Mouse (Mus musculus) MEL (cell line): ENCODE measurements around the gene Slc26a10. TPM values are rescaled to one million over a fixed set of nuclear protein-coding genes. Genes with fewer than 3 reads are reported as not detected.

Experiments
- DNase-seq: peaks from one replicate; pipeline ENCODE4 v3.0.0; 2011; ENCODE audit warnings: low read depth, low spot score
- H3K27ac ChIP-seq: 2 replicates; pipeline ENCODE4 v1.5.1; 2012; ENCODE audit warnings: low read depth, mild to moderate bottlenecking, control low read depth, low read length, moderate library complexity; ENCODE audit not compliant: control insufficient read depth
- H3K27me3 ChIP-seq, 2 experiments: fragments of 150-350 bp in 1 of 2; sonication (generic) in 1 of 2; 2 replicates each; pipeline ENCODE4 v1.6.1; 2012; ENCODE audit warnings: low read length in 2 of 2, mild to moderate bottlenecking in 2 of 2, improper control_type of control experiment in 1 of 2, moderate library complexity in 1 of 2; ENCODE audit not compliant: insufficient read depth in 2 of 2, control insufficient read depth in 1 of 2
- H3K36me3 ChIP-seq, 2 experiments: 2 replicates each; pipeline ENCODE4 v1.6.1; 2012 to 2014; ENCODE audit warnings: low read length in 2 of 2, improper control_type of control experiment in 1 of 2, inconsistent platforms in 1 of 2, mild to moderate bottlenecking in 1 of 2; ENCODE audit not compliant: insufficient read depth in 2 of 2, control insufficient read depth in 1 of 2
- H3K4me1 ChIP-seq, 2 experiments: fragments of 150-350 bp in 1 of 2; sonication (generic) in 1 of 2; 2 replicates each; pipeline ENCODE4 v1.6.1; 2012; ENCODE audit warnings: low read length in 2 of 2, improper control_type of control experiment in 1 of 2, mild to moderate bottlenecking in 1 of 2; ENCODE audit not compliant: insufficient read depth in 2 of 2, control insufficient read depth in 1 of 2
- H3K4me3 ChIP-seq, 2 experiments: fragments of 150-350 bp in 1 of 2; sonication (generic) in 1 of 2; 2 replicates each; pipeline ENCODE4 v1.5.1; 2012; ENCODE audit warnings: low read depth in 2 of 2, low read length in 2 of 2, mild to moderate bottlenecking in 2 of 2, moderate library complexity in 2 of 2, control low read depth in 1 of 2, improper control_type of control experiment in 1 of 2; ENCODE audit not compliant: control insufficient read depth in 1 of 2, insufficient read depth in 1 of 2
- H3K79me2 ChIP-seq: 2 replicates; pipeline ENCODE4 v1.6.1; 2012; ENCODE audit warnings: mild to moderate bottlenecking, low read length, moderate library complexity; ENCODE audit not compliant: control insufficient read depth, poor library complexity, insufficient read depth
- H3K9ac ChIP-seq: 2 replicates; pipeline ENCODE4 v1.6.1; 2012; ENCODE audit warnings: low read depth, mild to moderate bottlenecking, control low read depth, low read length, moderate library complexity; ENCODE audit not compliant: control insufficient read depth, poor library complexity, severe bottlenecking
- H3K9me3 ChIP-seq: fragments of 150-350 bp; sonication (generic); replicated peaks from 2 replicates; pipeline ENCODE4 v1.6.1; 2012; ENCODE audit warnings: mild to moderate bottlenecking, low read length, improper control_type of control experiment, moderate library complexity; ENCODE audit not compliant: insufficient read depth
- BHLHE40 ChIP-seq: IDR thresholded peaks from 2 replicates; pipeline ENCODE4 v1.6.1; 2012; ENCODE audit warnings: low read depth, mild to moderate bottlenecking, inconsistent platforms, low read length, improper control_type of control experiment, borderline replicate concordance
- CTCF ChIP-seq, 3 experiments: IDR thresholded peaks in 2 of 3; conservative IDR thresholded peaks in 1 of 3; 2 replicates each; pipeline ENCODE4 v1.5.1; 2011 to 2012; ENCODE audit warnings: low read length in 3 of 3, low read depth in 2 of 3, mild to moderate bottlenecking in 2 of 3, improper control_type of control experiment in 1 of 3, inconsistent platforms in 1 of 3, mixed read lengths in 1 of 3, moderate library complexity in 1 of 3; ENCODE audit not compliant: control insufficient read depth in 1 of 3, insufficient read depth in 1 of 3, poor library complexity in 1 of 3, severe bottlenecking in 1 of 3
- EP300 ChIP-seq, 2 experiments: IDR thresholded peaks; 2 replicates each; pipeline ENCODE4 v1.6.1; 2011; ENCODE audit warnings: improper control_type of control experiment in 2 of 2, low read length in 2 of 2, low read depth in 1 of 2, mild to moderate bottlenecking in 1 of 2
- GABPA ChIP-seq: IDR thresholded peaks from 2 replicates; pipeline ENCODE4 v1.6.1; 2012; ENCODE audit warnings: low read depth, mild to moderate bottlenecking, inconsistent platforms, low read length, improper control_type of control experiment, moderate library complexity
- HCFC1 ChIP-seq: IDR thresholded peaks from 2 replicates; pipeline ENCODE4 v1.6.1; 2012; ENCODE audit warnings: low read depth, mild to moderate bottlenecking, inconsistent platforms, low read length, improper control_type of control experiment, moderate library complexity
- JUND ChIP-seq: IDR thresholded peaks from 2 replicates; pipeline ENCODE4 v1.6.1; 2011; ENCODE audit warnings: low read depth, mild to moderate bottlenecking, improper control_type of control experiment, low read length
- MAZ ChIP-seq: IDR thresholded peaks from 2 replicates; pipeline ENCODE4 v1.6.1; 2012; ENCODE audit warnings: low read depth, mild to moderate bottlenecking, inconsistent platforms, low read length, improper control_type of control experiment
- MEF2A ChIP-seq: IDR thresholded peaks from 2 replicates; pipeline ENCODE4 v1.6.1; 2014; ENCODE audit warnings: low read depth, mild to moderate bottlenecking, inconsistent platforms, low read length, improper control_type of control experiment; ENCODE audit not compliant: poor library complexity, insufficient replicate concordance, severe bottlenecking; ENCODE audit errors: extremely low read depth
- MXI1 ChIP-seq: IDR thresholded peaks from 2 replicates; pipeline ENCODE4 v1.6.1; 2011; ENCODE audit warnings: mild to moderate bottlenecking, low read depth, low read length, improper control_type of control experiment
- MYB ChIP-seq: IDR thresholded peaks from 2 replicates; pipeline ENCODE4 v1.6.1; 2011; ENCODE audit warnings: mild to moderate bottlenecking, low read depth, low read length, improper control_type of control experiment
- MYC ChIP-seq: IDR thresholded peaks from 2 replicates; pipeline ENCODE4 v1.6.1; 2011; ENCODE audit warnings: low read depth, mild to moderate bottlenecking, low read length, improper control_type of control experiment, moderate library complexity
- NRF1 ChIP-seq: IDR thresholded peaks from 2 replicates; pipeline ENCODE4 v1.6.1; 2014; ENCODE audit warnings: low read depth, mild to moderate bottlenecking, inconsistent platforms, low read length, improper control_type of control experiment, moderate library complexity; ENCODE audit not compliant: poor library complexity, insufficient read depth, severe bottlenecking
- POLR2AphosphoS2 ChIP-seq: IDR thresholded peaks from 2 replicates; pipeline ENCODE4 v1.6.1; 2011; ENCODE audit warnings: low read length, improper control_type of control experiment
- RCOR1 ChIP-seq: IDR thresholded peaks from 2 replicates; pipeline ENCODE4 v1.6.1; 2012; ENCODE audit warnings: low read depth, mild to moderate bottlenecking, inconsistent platforms, low read length, improper control_type of control experiment
- SIN3A ChIP-seq: IDR thresholded peaks from 2 replicates; pipeline ENCODE4 v1.6.1; 2012; ENCODE audit warnings: low read length, improper control_type of control experiment, inconsistent platforms
- SMC3 ChIP-seq: IDR thresholded peaks from 2 replicates; pipeline ENCODE4 v1.6.1; 2011; ENCODE audit warnings: low read depth, low read length, improper control_type of control experiment
- TAL1 ChIP-seq: IDR thresholded peaks from 2 replicates; pipeline ENCODE4 v1.6.1; 2012; ENCODE audit warnings: mild to moderate bottlenecking, inconsistent platforms, low read length, moderate library complexity, mixed read lengths
- TBP ChIP-seq: IDR thresholded peaks from 2 replicates; pipeline ENCODE4 v1.8.0; 2011; ENCODE audit warnings: low read depth, low read length, improper control_type of control experiment
- TCF12 ChIP-seq: IDR thresholded peaks from 2 replicates; pipeline ENCODE4 v1.6.1; 2014; ENCODE audit warnings: low read depth, mild to moderate bottlenecking, inconsistent platforms, low read length, improper control_type of control experiment, moderate library complexity
- ZMIZ1 ChIP-seq: IDR thresholded peaks from 2 replicates; pipeline ENCODE4 v1.6.1; 2012; ENCODE audit warnings: low read depth, mild to moderate bottlenecking, inconsistent platforms, low read length, improper control_type of control experiment, moderate library complexity
- polyA plus RNA-seq, 2 experiments: library from polyadenylated mRNA; stranded (reverse) in 1 of 2; unstranded in 1 of 2; fragments of >175 nt in 1 of 2; fragments of >200 nt in 1 of 2; gene quantifications; 2 replicates each; pipeline versions ENCODE4 v1.2.1 to v1.2.4; 2012; ENCODE audit warnings: low replicate concordance in 2 of 2, low read depth in 1 of 2; ENCODE audit not compliant: insufficient read length in 2 of 2, insufficient read depth in 1 of 2, missing spikeins in 1 of 2
- total RNA-seq: library from RNA; depleted of rRNA; stranded (reverse); fragments of 300-350 nt; gene quantifications from 2 replicates; pipeline ENCODE4 v1.2.3, GENCODE M21; 2012

Slc26a10 gene
- total and polyA plus RNA-seq, 3 experiments = 1.1 to 1.3 TPM; not detected in 1

DNA sequence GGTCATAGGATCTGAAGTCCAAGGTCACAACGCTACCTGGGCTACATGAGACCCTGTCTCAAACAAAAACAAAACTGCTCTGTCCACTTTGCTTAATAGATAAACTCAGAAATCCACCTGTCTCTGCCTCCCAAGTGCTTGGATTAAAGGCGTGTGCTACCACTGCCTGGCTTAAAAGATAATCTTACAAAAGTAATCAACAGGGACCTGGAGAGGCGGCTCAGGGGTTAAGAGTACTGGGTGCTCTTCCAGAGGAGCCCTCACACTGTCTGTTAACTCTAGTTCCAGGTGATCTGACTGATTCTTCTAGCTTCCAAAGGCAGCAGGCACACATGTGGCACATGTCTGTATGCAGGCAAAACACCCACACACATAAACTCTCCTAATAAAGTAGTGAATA lies 22.7 kb upstream of the Slc26a10 start:
- 0 out of 2 replicates have a peak overlapping the region, but pooled peaks have one; percentile 10 for H3K9ac ChIP-seq
- TF ChIP-seq POLR2AphosphoS2 (no peak), CTCF (IDR thresholded peaks at IDR 0.05 in 2 of 3, conservative IDR thresholded peaks at IDR 0.05 in 1 of 3; ENCODE audit: control insufficient read depth in 1 of 3, insufficient read depth in 1 of 3, low read depth in 2 of 3, low read length in 3 of 3, poor library complexity in 1 of 3, severe bottlenecking in 1 of 3) (no peak), TAL1 (peak; percentile 52), BHLHE40 (no peak), MXI1 (no peak), TBP (no peak), MYC (no peak), RCOR1 (no peak), ZMIZ1 (no peak), SMC3 (no peak), TCF12 (0 out of 2 replicates have a peak, but pooled peaks have one; percentile 29), MEF2A (no peak), SIN3A (no peak), JUND (no peak), HCFC1 (no peak), GABPA (no peak), EP300 (IDR thresholded peaks at IDR 0.05; ENCODE audit: low read depth in 1 of 2, low read length in 2 of 2) (peak in 1 of 2 experiments; percentile 49; a peak in 1 of 4 replicates), MAZ (no peak), MYB (no peak), NRF1 (no peak)
- TF ChIP-seq, all 39 proteins: peak for 3
- Histone ChIP-seq H3K36me3 (peaks cover 19 to 30% of the 10 kb centered on the region in 2 experiments), H3K27ac (peak overlapping the region; percentile 94), H3K79me2 (peaks cover 5% of the 10 kb centered on the region), H3K4me1 (peaks cover 25 to 30% of the 10 kb centered on the region in 2 experiments), H3K9me3 (no peaks in the 10 kb centered on the region), H3K27me3 (no peaks in the 10 kb centered on the region), H3K4me3 (no peak overlapping the region)
- no peak for DNase-seq

DNA sequence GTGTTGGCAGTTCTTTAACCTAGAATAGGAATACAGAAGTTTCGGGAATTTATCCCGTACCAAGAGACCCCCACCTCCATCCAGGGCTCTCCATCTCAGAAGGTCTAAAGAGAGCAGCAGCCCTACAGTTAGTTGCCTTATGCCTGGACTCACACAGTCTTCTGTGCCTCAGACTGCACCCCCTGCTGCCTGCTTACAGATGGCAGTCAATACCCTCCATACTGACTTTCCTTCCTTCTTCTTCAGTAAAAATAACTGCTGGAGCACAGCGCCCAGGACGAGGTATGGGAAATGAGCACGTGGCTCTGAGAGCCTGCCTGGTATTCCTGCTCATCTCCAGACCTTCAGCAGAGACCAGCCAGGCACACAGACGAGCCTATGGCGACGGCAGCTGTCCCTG lies 19.8 kb upstream of the Slc26a10 start:
- no peak overlapping the region for H3K4me3 ChIP-seq
- peaks cover 19 to 25% of the 10 kb centered on the region in 2 experiments for H3K36me3 ChIP-seq
- H3K27ac ChIP-seq = no peak overlapping the region
- H3K9me3 ChIP-seq = no peaks in the 10 kb centered on the region
- no peak for DNase-seq
- no peaks in the 10 kb centered on the region for H3K27me3 ChIP-seq
- H3K79me2 ChIP-seq = peaks cover 6% of the 10 kb centered on the region; the same call in 1 of the 2 replicates
- no peak for TF ChIP-seq BHLHE40
- peak in 1 of 3 experiments; percentile 5; a peak in 1 of 6 replicates for TF ChIP-seq CTCF (IDR thresholded peaks at IDR 0.05 in 2 of 3, conservative IDR thresholded peaks at IDR 0.05 in 1 of 3; ENCODE audit: control insufficient read depth in 1 of 3, insufficient read depth in 1 of 3, low read depth in 2 of 3, low read length in 3 of 3, poor library complexity in 1 of 3, severe bottlenecking in 1 of 3)
- no peak overlapping the region for H3K9ac ChIP-seq
- peaks cover 20 to 22% of the 10 kb centered on the region in 2 experiments for H3K4me1 ChIP-seq
